Mouse (Mus musculus): ENCODE measurements around the gene Csde1. TPM values are rescaled to one million over a fixed set of nuclear protein-coding genes. Genes with fewer than 3 reads are reported as not detected.

The Csde1 gene
- polyA plus RNA-seq, 1 experiment from 2014 or later: 341 TPM

DNA sequence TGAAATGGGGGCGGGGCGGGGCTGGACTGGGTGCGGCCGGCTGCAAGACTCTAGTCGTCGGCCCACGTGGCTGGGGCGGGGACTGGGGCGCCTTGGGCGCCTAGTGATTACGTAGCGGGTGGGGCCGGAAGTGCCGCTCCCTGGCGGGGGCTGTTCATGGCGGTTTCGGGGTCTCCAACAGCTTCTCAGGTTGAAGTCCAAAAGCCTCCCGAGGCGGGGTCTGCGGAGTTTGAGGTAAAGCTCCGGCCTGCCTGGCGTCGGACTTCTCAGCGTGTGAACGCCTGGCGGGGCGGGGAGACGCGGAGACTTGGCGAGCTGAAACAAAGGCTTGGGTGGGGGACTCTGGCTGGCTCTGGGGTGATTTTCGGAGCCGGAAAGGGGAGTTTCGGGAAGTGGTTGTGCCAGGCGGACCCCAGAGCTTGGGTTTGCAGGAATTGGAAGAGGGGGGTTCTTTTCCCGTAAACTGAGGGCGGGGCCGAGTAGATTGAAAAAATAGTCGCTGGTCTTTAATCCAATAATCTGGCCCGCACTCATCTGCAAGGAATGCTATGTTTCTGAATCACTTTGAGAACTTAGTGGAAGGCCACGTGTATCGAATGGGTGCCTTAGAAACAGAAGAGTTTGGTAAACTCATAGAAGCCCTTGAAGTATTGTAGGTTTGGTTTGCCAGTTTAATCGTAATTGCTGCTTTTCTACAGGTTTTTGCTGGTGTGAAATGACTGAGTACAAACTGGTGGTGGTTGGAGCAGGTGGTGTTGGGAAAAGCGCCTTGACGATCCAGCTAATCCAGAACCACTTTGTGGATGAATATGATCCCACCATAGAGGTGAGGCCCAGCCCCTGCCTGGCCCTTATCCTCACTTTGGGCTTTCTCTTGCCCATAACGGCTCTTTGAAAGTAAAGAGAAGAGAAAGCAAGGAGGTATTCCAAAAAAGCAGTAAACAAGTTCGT is 38.3 kb downstream of the Csde1 start, which contains the start of gene Nras:
Gene Nras (plus strand): TSS at position 79 of the 951 bp plus-strand sequence.
- peak within 1 kb of the TSS; percentile 88 for H3K9ac ChIP-seq
- H3K4me1 ChIP-seq (replicated peaks): 0 out of 2 replicates have a peak, but pooled peaks cover 5% of the 10 kb centered on the region
- H3K4me3 ChIP-seq: peak within 1 kb of the TSS; percentile 81
- H3K9me3 ChIP-seq (replicated peaks): no peaks in the 10 kb centered on the region
- peak; percentile 98 for ATAC-seq (ENCODE audit: insufficient number of reproducible peaks, low FRiP score)
- H3K4me2 ChIP-seq: peak within 1 kb of the TSS; percentile 86
- H3K27ac ChIP-seq (ENCODE audit: poor library complexity, severe bottlenecking): peak within 1 kb of the TSS; percentile 94
- H3K36me3 ChIP-seq: peaks cover 61% of the 10 kb centered on the region
- H3K27me3 ChIP-seq (replicated peaks): no peaks in the 10 kb centered on the region
- 2% methylated on average over 46 of the region's 46 CpGs for WGBS

DNA sequence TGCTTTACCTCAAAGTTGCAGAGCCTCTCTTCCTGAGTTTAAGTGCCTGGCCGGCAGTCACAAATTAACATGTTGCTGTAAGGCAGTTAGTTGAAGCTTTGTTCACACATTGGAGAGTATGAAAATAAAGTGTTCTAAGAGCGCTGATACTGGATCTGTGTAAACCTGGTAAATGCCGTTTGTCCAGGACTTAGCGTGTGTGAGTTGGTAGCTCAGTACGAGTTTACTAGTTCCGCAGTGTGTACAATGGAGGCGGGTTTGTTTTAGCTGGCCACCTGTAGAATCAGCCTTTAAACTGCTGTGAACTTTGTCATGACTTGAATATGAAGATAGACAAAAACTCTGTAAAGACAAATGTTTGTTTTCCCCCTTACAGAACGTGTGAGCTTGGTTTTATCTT is 46.7 kb downstream of the Csde1 start:
- Histone ChIP-seq H3K4me1 (replicated peaks) (no peaks in the 10 kb centered on the region), H3K9ac (no peak overlapping the region), H3K4me2 (no peak overlapping the region), H3K4me3 (no peak overlapping the region), H3K9me3 (replicated peaks) (no peaks in the 10 kb centered on the region), H3K27me3 (replicated peaks) (no peaks in the 10 kb centered on the region), H3K27ac (ENCODE audit: poor library complexity, severe bottlenecking) (no peak overlapping the region), H3K36me3 (peaks cover 69% of the 10 kb centered on the region)
- ATAC-seq (ENCODE audit: insufficient number of reproducible peaks, low FRiP score): no peak
- WGBS: 90% methylated on average over 8 of the region's 8 CpGs

DNA sequence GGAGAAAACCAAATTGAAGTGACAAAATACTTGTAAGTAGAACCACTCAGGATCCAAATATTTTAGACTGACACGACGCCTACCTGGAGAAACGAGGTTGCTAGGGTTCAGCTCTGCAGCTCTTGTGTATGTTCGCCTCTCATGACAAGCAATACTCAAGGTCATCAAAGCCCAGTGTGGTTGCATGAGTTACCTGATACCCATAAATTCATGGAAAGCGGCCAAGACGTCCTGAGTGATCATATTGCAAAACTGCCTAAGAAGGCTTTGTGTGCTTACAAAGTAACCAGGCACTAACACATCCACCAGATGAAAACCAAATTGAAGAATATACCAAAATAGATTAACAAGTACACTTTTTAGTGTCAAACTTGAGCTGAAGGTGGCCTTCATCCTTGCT is 48.7 kb downstream of the Csde1 start:
- Histone ChIP-seq H3K4me3 (no peak overlapping the region), H3K9ac (no peak overlapping the region), H3K27ac (ENCODE audit: poor library complexity, severe bottlenecking) (no peak overlapping the region), H3K4me2 (no peak overlapping the region), H3K36me3 (peaks cover 49% of the 10 kb centered on the region), H3K4me1 (replicated peaks) (0 out of 2 replicates have a peak, but pooled peaks cover 3% of the 10 kb centered on the region), H3K9me3 (replicated peaks) (no peaks in the 10 kb centered on the region), H3K27me3 (replicated peaks) (no peaks in the 10 kb centered on the region)
- no peak for ATAC-seq (ENCODE audit: insufficient number of reproducible peaks, low FRiP score)
- 92% methylated on average over 6 of the region's 6 CpGs for WGBS

DNA sequence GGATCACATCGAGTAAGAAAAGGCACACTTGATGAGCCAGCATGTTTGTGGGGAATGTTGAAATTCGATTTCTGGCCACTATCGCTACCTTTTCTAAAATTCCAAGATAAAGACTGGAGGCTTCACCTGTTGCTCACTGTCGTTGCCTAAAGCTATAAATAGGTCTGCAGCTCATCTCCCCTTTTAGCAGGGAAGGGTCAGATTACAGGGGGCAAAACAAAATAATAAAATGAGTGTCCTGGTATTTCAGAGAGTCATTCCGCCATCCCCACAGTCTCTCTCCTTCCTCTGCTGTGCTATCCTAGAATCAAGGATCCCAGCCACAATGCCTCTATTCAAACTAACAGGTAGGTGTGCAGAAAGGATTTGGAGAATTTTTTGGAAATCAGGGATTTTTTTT is 53.5 kb downstream of the Csde1 start, which contains the start of gene Ampd1:
Gene Ampd1 (plus strand): TSS at position 244 of the 400 bp plus-strand sequence.
- Histone ChIP-seq H3K36me3 (peaks cover 7% of the 10 kb centered on the region), H3K27ac (ENCODE audit: poor library complexity, severe bottlenecking) (no peak within 1 kb of the TSS), H3K9ac (no peak within 1 kb of the TSS), H3K27me3 (replicated peaks) (no peaks in the 10 kb centered on the region), H3K4me1 (replicated peaks) (0 out of 2 replicates have a peak, but pooled peaks cover 3% of the 10 kb centered on the region), H3K9me3 (replicated peaks) (no peaks in the 10 kb centered on the region), H3K4me2 (no peak within 1 kb of the TSS), H3K4me3 (no peak within 1 kb of the TSS)
- 52% methylated on average over 5 of the region's 5 CpGs for WGBS
- ATAC-seq (ENCODE audit: insufficient number of reproducible peaks, low FRiP score): no peak

DNA sequence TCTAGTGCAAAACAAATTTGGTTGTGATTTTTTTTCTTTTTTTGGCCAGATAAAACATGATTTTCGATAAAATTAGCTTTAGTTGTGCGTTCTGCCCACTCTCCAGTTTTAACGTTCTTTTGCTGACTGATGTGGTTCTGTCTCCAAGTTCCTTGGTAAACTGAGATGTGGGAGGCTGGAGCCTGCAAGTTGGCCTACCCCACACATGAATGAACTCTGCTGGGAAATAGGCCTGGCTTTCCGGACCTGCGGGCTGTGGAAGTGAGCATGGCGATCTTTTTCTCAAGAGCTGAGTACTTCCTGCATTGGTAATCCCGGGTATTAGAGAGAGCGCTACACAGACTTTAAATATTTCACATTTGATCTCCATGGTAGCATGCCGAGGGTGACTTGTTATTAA is 55.6 kb downstream of the Csde1 start:
- H3K4me3 ChIP-seq: no peak overlapping the region
- no peak overlapping the region for H3K4me2 ChIP-seq
- WGBS: 87% methylated on average over 9 of the region's 9 CpGs
- H3K4me1 ChIP-seq (replicated peaks): peaks cover 6% of the 10 kb centered on the region; the same call in 1 of the 2 replicates
- H3K27ac ChIP-seq (ENCODE audit: poor library complexity, severe bottlenecking): no peak overlapping the region
- H3K9me3 ChIP-seq (replicated peaks): no peaks in the 10 kb centered on the region
- no peaks in the 10 kb centered on the region for H3K27me3 ChIP-seq (replicated peaks)
- H3K9ac ChIP-seq: no peak overlapping the region
- no peak for ATAC-seq (ENCODE audit: insufficient number of reproducible peaks, low FRiP score)
- no peaks in the 10 kb centered on the region for H3K36me3 ChIP-seq

DNA sequence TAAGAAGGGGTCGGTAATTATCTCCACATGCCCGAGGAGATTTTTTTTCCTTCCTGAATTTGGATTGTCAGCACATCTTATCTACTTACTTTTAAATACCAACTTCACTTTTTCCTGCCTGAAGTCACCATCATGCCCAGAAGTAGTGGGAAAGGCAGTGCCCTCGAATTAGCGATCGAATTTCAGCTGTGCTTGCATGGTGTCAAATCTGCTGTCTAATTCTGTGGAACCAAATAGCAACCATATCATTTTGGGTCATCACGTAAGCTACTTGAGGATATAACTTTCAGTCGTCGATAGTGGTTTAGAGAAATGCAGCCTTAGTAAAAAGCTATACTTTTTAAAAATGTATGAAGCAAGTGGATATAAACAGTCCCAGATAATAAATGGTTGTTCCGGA is 56.2 kb downstream of the Csde1 start:
- no peak for ATAC-seq (ENCODE audit: insufficient number of reproducible peaks, low FRiP score)

DNA sequence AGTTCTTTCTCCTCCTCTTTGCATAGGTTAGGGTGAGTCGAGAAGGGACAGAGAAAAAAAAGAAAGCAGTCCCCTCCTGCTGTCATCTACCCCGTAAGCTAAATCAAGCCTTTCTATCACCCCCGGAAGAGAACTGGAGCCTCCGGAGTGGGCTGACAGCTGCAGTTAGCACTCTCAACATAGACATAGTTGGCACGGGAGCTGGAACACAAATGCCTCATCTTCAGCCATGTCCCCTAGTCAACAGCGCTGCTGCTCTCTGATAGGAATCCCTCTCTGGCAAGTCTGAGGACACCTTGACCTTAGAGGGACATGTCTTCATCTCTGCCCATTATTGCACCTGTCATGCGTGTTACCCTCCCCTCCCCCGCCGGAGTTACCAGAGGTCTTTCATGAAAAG is 59.1 kb downstream of the Csde1 start:
- Histone ChIP-seq H3K4me2 (no peak overlapping the region), H3K9me3 (replicated peaks) (no peaks in the 10 kb centered on the region), H3K4me1 (replicated peaks) (peaks cover 27% of the 10 kb centered on the region), H3K27me3 (replicated peaks) (no peaks in the 10 kb centered on the region), H3K9ac (no peak overlapping the region), H3K4me3 (no peak overlapping the region), H3K27ac (ENCODE audit: poor library complexity, severe bottlenecking) (no peak overlapping the region), H3K36me3 (no peaks in the 10 kb centered on the region)
- no peak for ATAC-seq (ENCODE audit: insufficient number of reproducible peaks, low FRiP score)
- 71% methylated on average over 9 of the region's 9 CpGs for whole genome bisulfite sequencing

More for the DNA sequence above, 56.2 kb downstream of the Csde1 start:
- Histone ChIP-seq H3K9me3 (replicated peaks) (no peaks in the 10 kb centered on the region), H3K27ac (ENCODE audit: poor library complexity, severe bottlenecking) (no peak overlapping the region), H3K4me2 (no peak overlapping the region), H3K4me1 (replicated peaks) (peaks cover 13% of the 10 kb centered on the region; the same call in 1 of the 2 replicates), H3K9ac (no peak overlapping the region), H3K36me3 (no peaks in the 10 kb centered on the region), H3K4me3 (no peak overlapping the region), H3K27me3 (replicated peaks) (no peaks in the 10 kb centered on the region)
- WGBS: 82% methylated on average over 9 of the region's 9 CpGs

DNA sequence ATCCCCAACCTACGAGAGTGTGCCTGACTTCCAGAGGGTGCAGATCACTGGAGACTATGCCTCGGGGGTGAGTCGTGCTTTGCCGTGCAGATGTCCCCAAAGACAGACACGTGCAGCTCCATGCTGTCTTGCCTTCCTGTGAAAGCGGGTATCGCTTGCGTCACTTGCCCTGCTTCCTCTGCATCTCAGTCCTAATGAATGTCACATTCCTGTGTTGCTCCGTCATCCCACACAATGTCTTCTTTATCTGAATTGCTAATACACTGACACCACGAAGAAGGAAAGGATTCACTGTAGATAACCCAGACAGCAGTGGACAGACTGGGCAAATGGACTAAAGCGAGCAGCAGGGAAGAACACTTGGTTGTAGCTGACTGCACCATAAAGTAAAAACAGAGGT is 60.8 kb downstream of the Csde1 start:
- Histone ChIP-seq H3K4me2 (no peak overlapping the region), H3K4me3 (no peak overlapping the region), H3K36me3 (no peaks in the 10 kb centered on the region), H3K27ac (ENCODE audit: poor library complexity, severe bottlenecking) (no peak overlapping the region), H3K9ac (no peak overlapping the region), H3K4me1 (replicated peaks) (peaks cover 27% of the 10 kb centered on the region), H3K9me3 (replicated peaks) (no peaks in the 10 kb centered on the region), H3K27me3 (replicated peaks) (no peaks in the 10 kb centered on the region)
- WGBS: 40% methylated on average over 11 of the region's 11 CpGs
- no peak; the same call in 1 of the 2 replicates for ATAC-seq (ENCODE audit: insufficient number of reproducible peaks, low FRiP score)

DNA sequence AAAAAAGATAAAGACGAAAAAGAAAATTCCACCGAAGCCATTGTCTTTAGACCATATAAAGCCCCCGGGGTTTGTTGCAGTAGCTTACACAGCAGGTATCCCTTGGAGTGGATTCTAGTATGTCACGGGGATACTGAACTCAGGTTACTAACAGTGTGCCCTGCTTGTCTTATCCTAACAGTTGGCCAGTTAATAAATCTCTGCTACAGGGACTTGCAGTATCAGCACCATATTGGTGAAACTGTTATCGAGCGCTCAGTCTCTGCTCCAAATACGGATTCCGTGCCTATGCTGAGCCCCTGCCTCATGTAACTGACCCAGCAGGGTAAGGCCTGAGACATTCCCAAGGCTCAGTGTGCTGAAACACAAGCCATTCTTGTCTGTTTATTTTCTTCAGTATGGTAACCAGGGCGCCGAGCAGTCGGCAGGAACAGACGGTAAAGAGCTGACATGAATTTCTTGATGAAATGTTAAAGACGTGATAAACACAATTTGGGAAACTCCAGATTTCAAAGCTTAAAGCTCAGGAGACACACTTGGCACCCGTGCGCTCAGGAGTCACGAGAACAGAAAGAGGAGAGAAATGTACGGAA is 61.7 kb downstream of the Csde1 start:
- Histone ChIP-seq H3K9me3 (replicated peaks) (no peaks in the 10 kb centered on the region), H3K4me2 (no peak overlapping the region), H3K4me1 (replicated peaks) (peaks cover 27% of the 10 kb centered on the region), H3K27me3 (replicated peaks) (no peaks in the 10 kb centered on the region), H3K27ac (ENCODE audit: poor library complexity, severe bottlenecking) (no peak overlapping the region), H3K9ac (no peak overlapping the region), H3K4me3 (no peak overlapping the region), H3K36me3 (no peaks in the 10 kb centered on the region)
- WGBS: 79% methylated on average over 17 of the region's 17 CpGs
- ATAC-seq (ENCODE audit: insufficient number of reproducible peaks, low FRiP score): no peak

DNA sequence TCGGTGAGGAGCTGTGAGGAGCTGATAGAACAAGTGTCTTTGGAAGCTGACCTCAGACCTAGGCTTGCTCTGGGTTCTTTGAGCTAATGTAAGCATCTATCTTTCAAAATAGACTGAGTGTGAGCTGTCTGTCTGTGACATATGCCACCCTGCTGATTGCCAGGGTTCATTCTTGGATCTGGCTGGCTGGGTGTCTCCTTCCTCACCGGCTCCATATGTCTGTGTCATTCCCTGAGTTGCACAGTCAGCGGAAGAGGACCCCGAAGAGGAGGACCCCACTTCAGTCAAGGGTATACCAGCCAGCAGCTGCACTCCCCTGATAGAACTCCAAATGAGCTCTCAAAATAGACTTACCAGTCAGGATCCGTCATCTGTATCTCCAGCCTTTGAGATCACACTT is 62.5 kb downstream of the Csde1 start:
- peak overlapping the region; percentile 64; the same call in 1 of the 2 replicates for H3K27ac ChIP-seq (ENCODE audit: poor library complexity, severe bottlenecking)
- no peak overlapping the region for H3K4me2 ChIP-seq
- no peaks in the 10 kb centered on the region for H3K36me3 ChIP-seq
- H3K9me3 ChIP-seq (replicated peaks): no peaks in the 10 kb centered on the region
- ATAC-seq (ENCODE audit: insufficient number of reproducible peaks, low FRiP score): no peak
- no peaks in the 10 kb centered on the region for H3K27me3 ChIP-seq (replicated peaks)
- WGBS: 50% methylated on average over 5 of the region's 5 CpGs
- peaks cover 27% of the 10 kb centered on the region for H3K4me1 ChIP-seq (replicated peaks)
- H3K9ac ChIP-seq: no peak overlapping the region
- H3K4me3 ChIP-seq: no peak overlapping the region

DNA sequence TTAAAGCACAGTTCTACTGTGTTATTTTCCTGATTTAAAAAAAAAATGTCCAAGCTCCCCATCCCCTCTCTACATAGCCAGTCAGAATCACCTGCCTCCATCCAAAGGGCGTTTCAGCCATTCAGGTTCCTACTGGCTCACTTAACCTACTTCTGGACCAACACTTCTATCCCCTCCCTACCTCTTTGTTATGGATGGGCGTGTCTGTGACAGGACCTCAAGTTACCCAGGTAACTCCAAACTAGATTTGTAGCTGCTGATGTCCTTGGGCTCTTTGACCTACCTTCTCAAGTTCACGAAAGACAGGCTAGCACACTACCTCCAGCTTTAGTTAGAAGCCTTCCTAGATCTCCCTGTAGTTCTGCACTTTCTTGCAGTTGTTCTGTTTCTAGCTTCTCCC is 65.8 kb downstream of the Csde1 start:
- Histone ChIP-seq H3K4me2 (no peak overlapping the region), H3K4me1 (replicated peaks) (peaks cover 22% of the 10 kb centered on the region), H3K27me3 (replicated peaks) (no peaks in the 10 kb centered on the region), H3K27ac (ENCODE audit: poor library complexity, severe bottlenecking) (no peak overlapping the region), H3K9me3 (replicated peaks) (no peaks in the 10 kb centered on the region), H3K36me3 (no peaks in the 10 kb centered on the region), H3K4me3 (no peak overlapping the region), H3K9ac (no peak overlapping the region)
- 73% methylated on average over 3 of the region's 3 CpGs for WGBS
- no peak for ATAC-seq (ENCODE audit: insufficient number of reproducible peaks, low FRiP score)

Data from heart, embryonic 12.5 days (tissue).